Mouse (Mus musculus) cortical plate, adult 2 months (tissue): Measurements from ENCODE around the gene Ccn2. TPM values are rescaled to one million over a fixed set of nuclear protein-coding genes. Genes with fewer than 3 reads are reported as not detected.

Source experiments
- H3K27ac ChIP-seq: fragments of 200-500 bp; 2 replicates; pipeline ENCODE4 v1.5.1; 2012; ENCODE audit warnings: low read length, control low read depth, inconsistent platforms; ENCODE audit not compliant: insufficient read depth
- H3K4me1 ChIP-seq: fragments of 200-500 bp; 2 replicates; pipeline ENCODE4 v1.6.1; 2011; ENCODE audit warnings: low read length; ENCODE audit not compliant: control insufficient read depth, insufficient read depth
- H3K4me3 ChIP-seq: fragments of 200-500 bp; 2 replicates; pipeline ENCODE4 v1.5.1; 2011; ENCODE audit warnings: mild to moderate bottlenecking, low read length, control low read depth; ENCODE audit not compliant: insufficient read depth
- CTCF ChIP-seq: fragments of 200-500 bp; IDR thresholded peaks from 2 replicates; pipeline ENCODE4 v1.5.1; 2011; ENCODE audit warnings: mild to moderate bottlenecking, control low read depth, low read length; ENCODE audit not compliant: insufficient read depth; ENCODE audit errors: extremely low read depth
- POLR2A ChIP-seq: fragments of 200-500 bp; IDR thresholded peaks from 2 replicates; pipeline ENCODE4 v1.6.1; 2011; ENCODE audit warnings: mild to moderate bottlenecking, low read length, control low read depth; ENCODE audit not compliant: insufficient read depth; ENCODE audit errors: extremely low read depth
- polyA plus RNA-seq: library from polyadenylated mRNA; depleted of rRNA; stranded (reverse); fragments of >200 nt; gene quantifications from 2 replicates; pipeline ENCODE4 v1.2.3, GENCODE M21; 2012; rRNA removed

Ccn2 gene
- polyA plus RNA-seq, 1 experiment = 40.1 TPM

GRCm38 (mm10) chr10:24636986-24637385 lies 41.7 kb downstream of the Ccn2 start:
- no peak for TF ChIP-seq POLR2A
- no peak for TF ChIP-seq CTCF
- H3K4me3 ChIP-seq = no peak overlapping the region
- H3K27ac ChIP-seq = no peak overlapping the region
- H3K4me1 ChIP-seq = no peaks in the 10 kb centered on the region

- TF ChIP-seq POLR2A (no peak), CTCF (no peak)
- H3K4me1 ChIP-seq = no peaks in the 10 kb centered on the region
- no peak overlapping the region for H3K27ac ChIP-seq
- no peak overlapping the region for H3K4me3 ChIP-seq
Observed at GRCm38 (mm10) chr10:24638306-24639070, 43.2 kb downstream of the Ccn2 start.

DNA sequence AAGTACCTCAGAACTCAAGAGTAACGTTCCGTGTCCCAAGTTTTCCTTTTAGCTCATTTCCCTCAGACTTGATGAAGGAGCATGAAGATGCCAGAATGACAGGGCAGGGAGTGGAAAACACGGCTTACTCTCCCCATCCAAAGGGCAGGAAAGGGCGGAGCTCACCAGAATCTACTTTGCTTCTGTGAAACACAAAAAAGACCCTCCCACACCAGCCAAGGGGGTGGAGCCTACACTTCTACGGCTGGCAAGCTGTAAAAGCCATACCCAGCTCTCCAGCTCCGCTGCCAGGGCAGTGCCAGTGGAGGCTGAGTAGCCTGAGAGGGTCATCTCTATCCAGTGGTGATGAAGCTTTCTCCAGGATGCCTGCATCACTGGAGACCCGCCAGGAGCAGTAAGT lies 44.4 kb downstream of the Ccn2 start:
- Histone ChIP-seq H3K4me3 (no peak overlapping the region), H3K27ac (no peak overlapping the region), H3K4me1 (no peaks in the 10 kb centered on the region)
- TF ChIP-seq POLR2A (no peak), CTCF (no peak)

- Histone ChIP-seq H3K4me3 (no peak overlapping the region), H3K4me1 (no peaks in the 10 kb centered on the region), H3K27ac (no peak overlapping the region)
- TF ChIP-seq POLR2A = no peak
- no peak for TF ChIP-seq CTCF
Observed at GRCm38 (mm10) chr10:24640186-24640875, 45.1 kb downstream of the Ccn2 start.

DNA sequence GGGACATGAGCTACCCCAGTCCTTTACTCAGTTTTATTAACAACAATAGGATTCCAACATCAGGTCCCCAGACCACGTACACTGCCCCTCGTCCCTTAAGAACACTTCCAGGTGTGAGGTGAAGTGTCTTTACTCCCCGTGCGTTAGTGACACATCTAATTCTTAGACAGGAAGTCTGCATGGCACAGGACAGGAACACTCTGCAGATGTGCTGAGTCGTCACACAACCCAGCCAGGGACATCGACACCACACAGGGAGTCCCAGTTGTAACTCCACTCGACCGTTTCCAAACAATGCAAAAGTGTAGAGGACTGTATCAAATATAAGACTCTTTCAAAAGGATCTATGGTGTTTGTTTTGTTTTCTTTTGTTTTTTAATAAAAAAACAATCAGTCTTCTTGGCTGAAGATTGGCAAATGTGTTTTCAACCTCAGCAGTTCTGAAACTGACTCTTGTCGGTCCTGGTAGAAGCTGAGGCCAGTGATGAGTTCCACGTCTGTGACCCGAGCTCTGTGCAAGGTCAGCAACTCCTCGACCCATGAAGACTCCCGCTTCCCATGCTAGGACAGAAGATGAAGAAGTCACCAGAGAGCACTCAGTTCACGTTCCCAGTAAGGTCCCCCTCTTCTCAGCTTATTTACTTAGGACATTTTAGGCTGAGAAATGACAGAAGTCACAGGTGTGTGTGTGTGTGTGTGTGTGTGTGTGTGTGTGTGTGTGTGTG lies 46.3 kb downstream of the Ccn2 start:
- no peaks in the 10 kb centered on the region for H3K4me1 ChIP-seq
- no peak overlapping the region for H3K4me3 ChIP-seq
- TF ChIP-seq CTCF = no peak
- TF ChIP-seq POLR2A = no peak
- H3K27ac ChIP-seq = no peak overlapping the region

- Histone ChIP-seq H3K4me3 (no peak overlapping the region), H3K27ac (no peak overlapping the region), H3K4me1 (no peaks in the 10 kb centered on the region)
- TF ChIP-seq POLR2A (no peak), CTCF (no peak)
Observed at GRCm38 (mm10) chr10:24642796-24643580, 47.7 kb downstream of the Ccn2 start.

- no peak for TF ChIP-seq POLR2A
- no peak for TF ChIP-seq CTCF
- Histone ChIP-seq H3K4me3 (no peak overlapping the region), H3K4me1 (no peaks in the 10 kb centered on the region), H3K27ac (no peak overlapping the region)
Observed at GRCm38 (mm10) chr10:24645169-24645568, 49.9 kb downstream of the Ccn2 start.

Other genes starting within 250 kb of the Ccn2 start
- gene Enpp1, start 116.7 kb downstream of the Ccn2 start, polyA plus RNA-seq = 1.6 and 1.9 TPM in 2 replicates
- gene Enpp3, start 247.4 kb downstream of the Ccn2 start, polyA plus RNA-seq = 0.30 and 0.61 TPM in 2 replicates